Mouse (Mus musculus) limb, embryonic 11.5 days (tissue): ENCODE measurements around the gene Krtcap2. TPM values are rescaled to one million over a fixed set of nuclear protein-coding genes. Genes with fewer than 3 reads are reported as not detected.

Experiments
- ATAC-seq: fragments of 200-750 bp; cut with Nextera tagmentation; 2 replicates; pipeline ENCODE4 v1.8.0; 2017; ENCODE audit warnings: low read depth; ENCODE audit not compliant: insufficient number of reproducible peaks, low FRiP score, low TSS enrichment
- DNase-seq: peaks from one replicate; pipeline ENCODE4 v3.0.0-alpha.2; 2015; ENCODE audit warnings: low spot score
- H3K27ac ChIP-seq: fragments of 300-500 bp; sonication (generic); replicated peaks from 2 replicates; pipeline ENCODE4 v1.5.1; 2014; ENCODE audit warnings: low read depth, mild to moderate bottlenecking, low read length
- H3K27me3 ChIP-seq: fragments of 300-500 bp; sonication (generic); 2 replicates; pipeline ENCODE4 v1.6.1; 2014; ENCODE audit warnings: mild to moderate bottlenecking, low read length, mixed read lengths; ENCODE audit not compliant: control insufficient read depth, insufficient read depth
- H3K36me3 ChIP-seq: fragments of 300-500 bp; sonication (generic); 2 replicates; pipeline ENCODE4 v1.6.1; 2014; ENCODE audit warnings: mild to moderate bottlenecking, low read length, moderate library complexity, mixed read lengths; ENCODE audit not compliant: control insufficient read depth, insufficient read depth
- H3K4me1 ChIP-seq: fragments of 300-500 bp; sonication (generic); 2 replicates; pipeline ENCODE4 v1.6.1; 2014; ENCODE audit warnings: low read length, mixed read lengths; ENCODE audit not compliant: control insufficient read depth, insufficient read depth
- H3K4me2 ChIP-seq: fragments of 300-500 bp; sonication (generic); 2 replicates; pipeline ENCODE4 v1.6.1; 2014; ENCODE audit warnings: low read depth, mild to moderate bottlenecking, moderate library complexity; ENCODE audit not compliant: severe bottlenecking
- H3K4me3 ChIP-seq: fragments of 300-500 bp; sonication (generic); 2 replicates; pipeline ENCODE4 v1.5.1; 2014; ENCODE audit warnings: low read depth, low read length
- H3K9ac ChIP-seq: fragments of 300-500 bp; sonication (generic); 2 replicates; pipeline ENCODE4 v1.6.1; 2014; ENCODE audit warnings: mild to moderate bottlenecking, low read length
- H3K9me3 ChIP-seq: fragments of 300-500 bp; sonication (generic); 2 replicates; pipeline ENCODE4 v1.6.1; 2016; ENCODE audit warnings: low read length; ENCODE audit not compliant: control insufficient read depth
- WGBS: fragments of 180-500 bp; shearing (Covaris S2); extraction: QIAGEN DNeasy Blood & Tissue Kit; methylation state at CpG from one replicate; pipeline ENCODE4 v1.1.7; 2014; 5-methylcytosine and 5-hydroxymethylcytosine counted together
- polyA plus RNA-seq: library from polyadenylated mRNA; unstranded; fragments of >200 nt; fragmentation: Nextera tagmentation; extraction: Ambion mirVana; gene quantifications from 2 replicates; pipeline ENCODE4 v1.2.1, GENCODE M21; 2014

Krtcap2 gene
- polyA plus RNA-seq, 1 experiment from 2014 or later: 295 TPM

- ATAC-seq (no peak), DNase-seq (no peak)
- H3K36me3 ChIP-seq: no peaks in the 10 kb centered on the region
- no peak overlapping the region for H3K4me2 ChIP-seq
- no peak overlapping the region for H3K4me3 ChIP-seq
- WGBS: 95% methylated on average over 13 of the region's 13 CpGs
- H3K27ac ChIP-seq: no peak overlapping the region
- 0 out of 2 replicates have a peak, but pooled peaks cover 6% of the 10 kb centered on the region for H3K27me3 ChIP-seq
- no peak overlapping the region for H3K9ac ChIP-seq
- H3K4me1 ChIP-seq: peaks cover 37% of the 10 kb centered on the region
- no peaks in the 10 kb centered on the region for H3K9me3 ChIP-seq
Measured at GRCm38 (mm10) chr3:89276061-89276460, 30.3 kb downstream of the Krtcap2 start.

GRCm38 (mm10) chr3:89277281-89278021, 31.7 kb downstream of the Krtcap2 start:
- Histone ChIP-seq H3K4me3 (peak overlapping the region; percentile 57), H3K4me2 (peak overlapping the region; percentile 95), H3K27ac (peak overlapping the region; percentile 33; the same call in 1 of the 2 replicates), H3K27me3 (0 out of 2 replicates have a peak, but pooled peaks cover 6% of the 10 kb centered on the region), H3K9ac (peak overlapping the region; percentile 53), H3K4me1 (peaks cover 44% of the 10 kb centered on the region), H3K9me3 (no peaks in the 10 kb centered on the region), H3K36me3 (no peaks in the 10 kb centered on the region)
- WGBS: 19% methylated on average over 14 of the region's 14 CpGs
- ATAC-seq: no peak
- DNase-seq: peak; percentile 37

GRCm38 (mm10) chr3:89278107-89278506, 32.3 kb downstream of the Krtcap2 start:
- ATAC-seq: no peak
- peak overlapping the region; percentile 95 for H3K4me2 ChIP-seq
- peak; percentile 36 for DNase-seq
- peaks cover 44% of the 10 kb centered on the region for H3K4me1 ChIP-seq
- H3K9ac ChIP-seq: peak overlapping the region; percentile 65
- H3K4me3 ChIP-seq: peak overlapping the region; percentile 57
- H3K27me3 ChIP-seq: 0 out of 2 replicates have a peak, but pooled peaks cover 6% of the 10 kb centered on the region
- 35% methylated on average over 7 of the region's 7 CpGs for WGBS
- no peaks in the 10 kb centered on the region for H3K9me3 ChIP-seq
- no peaks in the 10 kb centered on the region for H3K36me3 ChIP-seq
- H3K27ac ChIP-seq: no peak overlapping the region; the same call in 1 of the 2 replicates

- Histone ChIP-seq H3K27ac (no peak overlapping the region; the same call in none of the 2 replicates), H3K9me3 (no peaks in the 10 kb centered on the region), H3K36me3 (no peaks in the 10 kb centered on the region), H3K9ac (peak overlapping the region; percentile 65), H3K4me2 (peak overlapping the region; percentile 95), H3K4me3 (peak overlapping the region; percentile 57), H3K4me1 (peaks cover 44% of the 10 kb centered on the region), H3K27me3 (0 out of 2 replicates have a peak, but pooled peaks cover 6% of the 10 kb centered on the region)
- ATAC-seq (no peak), DNase-seq (no peak)
- WGBS: 6% methylated on average over 8 of the region's 8 CpGs
Measured at GRCm38 (mm10) chr3:89278643-89279042, 32.9 kb downstream of the Krtcap2 start.

GRCm38 (mm10) chr3:89279153-89279890, 33.6 kb downstream of the Krtcap2 start:
- Histone ChIP-seq H3K27ac (peak overlapping the region; percentile 39; the same call in 1 of the 2 replicates), H3K4me1 (peaks cover 44% of the 10 kb centered on the region), H3K36me3 (no peaks in the 10 kb centered on the region), H3K4me3 (peak overlapping the region; percentile 57), H3K27me3 (0 out of 2 replicates have a peak, but pooled peaks cover 6% of the 10 kb centered on the region), H3K4me2 (peak overlapping the region; percentile 95), H3K9ac (peak overlapping the region; percentile 65), H3K9me3 (no peaks in the 10 kb centered on the region)
- ATAC-seq (peak; percentile 42; the same call in 1 of the 2 replicates), DNase-seq (peak; percentile 87)
- under 1% methylated on average over 35 of the region's 35 CpGs for WGBS

- H3K4me3 ChIP-seq: peak overlapping the region; percentile 57
- peak overlapping the region; percentile 95 for H3K4me2 ChIP-seq
- no peaks in the 10 kb centered on the region for H3K9me3 ChIP-seq
- ATAC-seq (no peak), DNase-seq (no peak)
- peaks cover 44% of the 10 kb centered on the region for H3K4me1 ChIP-seq
- 0 out of 2 replicates have a peak, but pooled peaks cover 6% of the 10 kb centered on the region for H3K27me3 ChIP-seq
- H3K27ac ChIP-seq: peak overlapping the region; percentile 39; the same call in 1 of the 2 replicates
- peak overlapping the region; percentile 65; the same call in 1 of the 2 replicates for H3K9ac ChIP-seq
- under 1% methylated on average over 29 of the region's 29 CpGs for WGBS
- H3K36me3 ChIP-seq: no peaks in the 10 kb centered on the region
Measured at GRCm38 (mm10) chr3:89280050-89280605, 34.4 kb downstream of the Krtcap2 start.

- WGBS: under 1% methylated on average over 52 of the region's 52 CpGs
- 0 out of 2 replicates have a peak, but pooled peaks cover 6% of the 10 kb centered on the region for H3K27me3 ChIP-seq
- H3K4me2 ChIP-seq: peak within 1 kb of the TSS; percentile 95
- peaks cover 44% of the 10 kb centered on the region for H3K4me1 ChIP-seq
- no peaks in the 10 kb centered on the region for H3K36me3 ChIP-seq
- no peaks in the 10 kb centered on the region for H3K9me3 ChIP-seq
- H3K4me3 ChIP-seq: peak within 1 kb of the TSS; percentile 57
- peak; percentile 56 for ATAC-seq
- peak within 1 kb of the TSS; percentile 62 for H3K27ac ChIP-seq
- peak within 1 kb of the TSS; percentile 65 for H3K9ac ChIP-seq
- DNase-seq: peak; percentile 74
Measured at GRCm38 (mm10) chr3:89280606-89281511, 35.1 kb downstream of the Krtcap2 start, which contains the start of gene Efna1. TSS of gene Efna1 (minus strand) at chr3:89281142.
